Mouse (Mus musculus) stomach, postnatal 0 days (tissue): Measurements from ENCODE around the gene Pmf1. TPM values are rescaled to one million over a fixed set of nuclear protein-coding genes. Genes with fewer than 3 reads are reported as not detected.
A peak's percentile ranks its signal among the peaks of the same experiment; 100 is the strongest.

Experiments used
- ATAC-seq: fragments of 200-750 bp; cut with Nextera tagmentation; 2 replicates; pipeline ENCODE4 v1.8.0; 2017; ENCODE audit not compliant: low FRiP score, low TSS enrichment
- DNase-seq: peaks from one replicate; pipeline ENCODE4 v3.0.0-alpha.2; 2016; ENCODE audit warnings: low spot score
- H3K27ac ChIP-seq: fragments of 300-500 bp; sonication (generic); replicated peaks from 2 replicates; pipeline ENCODE4 v1.5.1; 2014; ENCODE audit warnings: mild to moderate bottlenecking, control low read depth
- H3K27me3 ChIP-seq: fragments of 300-500 bp; sonication (generic); 2 replicates; pipeline ENCODE4 v1.6.1; 2014; ENCODE audit warnings: low read length; ENCODE audit not compliant: control insufficient read depth, insufficient read depth
- H3K36me3 ChIP-seq: fragments of 300-500 bp; sonication (generic); 2 replicates; pipeline ENCODE4 v1.6.1; 2014; ENCODE audit warnings: low read length, mixed read lengths; ENCODE audit not compliant: control insufficient read depth, insufficient read depth
- H3K4me1 ChIP-seq: fragments of 300-500 bp; sonication (generic); replicated peaks from 2 replicates; pipeline ENCODE4 v1.6.1; 2014; ENCODE audit warnings: antibody characterized with exemption; ENCODE audit not compliant: control insufficient read depth, insufficient read depth
- H3K4me2 ChIP-seq: fragments of 300-500 bp; sonication (generic); replicated peaks from 2 replicates; pipeline ENCODE4 v1.6.1; 2014; ENCODE audit warnings: low read depth, mild to moderate bottlenecking, control low read depth, moderate library complexity
- H3K4me3 ChIP-seq: fragments of 300-500 bp; sonication (generic); 2 replicates; pipeline ENCODE4 v1.5.1; 2014; ENCODE audit warnings: low read depth, low read length, control low read depth
- H3K9ac ChIP-seq: fragments of 300-500 bp; sonication (generic); 2 replicates; pipeline ENCODE4 v1.6.1; 2014; ENCODE audit warnings: mild to moderate bottlenecking, low read length, control low read depth, mixed read lengths
- H3K9me3 ChIP-seq: fragments of 300-500 bp; sonication (generic); 2 replicates; pipeline ENCODE4 v1.6.1; 2016; ENCODE audit warnings: low read length; ENCODE audit not compliant: control insufficient read depth
- CTCF ChIP-seq: IDR thresholded peaks from 2 replicates; pipeline ENCODE4 v1.5.1; 2016; ENCODE audit warnings: antibody characterized with exemption, low read depth, mild to moderate bottlenecking, moderate library complexity
- EP300 ChIP-seq: optimal IDR thresholded peaks from 2 replicates; pipeline ENCODE3; 2016; ENCODE audit warnings: antibody characterized with exemption
- WGBS: fragments of 180-500 bp; shearing (Covaris S2); extraction: QIAGEN DNeasy Blood & Tissue Kit; methylation state at CpG from one replicate; pipeline ENCODE4 v1.1.7; 2014; 5-methylcytosine and 5-hydroxymethylcytosine counted together
- microRNA-seq: library from miRNA; unstranded; fragments of <30 nt; microRNA quantifications from one replicate; pipeline ENCODE4, GENCODE M21; 2016
- polyA plus RNA-seq: library from polyadenylated mRNA; unstranded; fragments of >200 nt; fragmentation: Nextera tagmentation; extraction: Ambion mirVana; gene quantifications from 2 replicates; pipeline ENCODE4 v1.2.1, GENCODE M21; 2015

The Pmf1 gene
- polyA plus RNA-seq, 1 experiment from 2014 or later = 58.1 TPM

DNA sequence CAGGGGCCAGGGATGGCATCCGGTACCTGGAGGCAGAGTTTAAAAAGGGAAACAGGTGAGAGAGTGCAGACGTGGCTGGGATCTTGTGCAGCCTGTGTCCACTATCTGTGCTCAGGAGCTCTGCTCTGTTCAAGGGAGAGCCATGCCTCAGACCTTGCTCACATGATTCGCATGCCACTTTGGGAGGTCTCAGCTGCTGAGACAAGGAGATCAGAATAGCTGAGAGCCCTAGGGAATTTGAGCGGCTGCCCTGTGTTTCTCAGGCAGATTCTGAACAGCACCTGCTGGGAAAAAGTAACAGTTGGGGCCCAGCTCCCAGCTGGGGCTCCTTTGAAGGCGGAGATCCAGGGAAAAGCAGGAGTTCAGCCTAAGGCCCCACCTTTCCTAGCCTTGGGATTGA, 50.5 kb downstream of the Pmf1 start:
- peaks cover 65% of the 10 kb centered on the region for H3K36me3 ChIP-seq
- H3K9me3 ChIP-seq = no peaks in the 10 kb centered on the region
- no peaks in the 10 kb centered on the region for H3K27me3 ChIP-seq
- ATAC-seq (no peak), DNase-seq (no peak)
- no peak overlapping the region for H3K27ac ChIP-seq
- no peak overlapping the region for H3K9ac ChIP-seq
- no peak overlapping the region for H3K4me2 ChIP-seq
- no peak for TF ChIP-seq EP300
- no peak for TF ChIP-seq CTCF
- 65% methylated on average over 5 of the region's 5 CpGs for WGBS
- H3K4me3 ChIP-seq = no peak overlapping the region
- peaks cover 2% of the 10 kb centered on the region; the same call in 1 of the 2 replicates for H3K4me1 ChIP-seq

DNA sequence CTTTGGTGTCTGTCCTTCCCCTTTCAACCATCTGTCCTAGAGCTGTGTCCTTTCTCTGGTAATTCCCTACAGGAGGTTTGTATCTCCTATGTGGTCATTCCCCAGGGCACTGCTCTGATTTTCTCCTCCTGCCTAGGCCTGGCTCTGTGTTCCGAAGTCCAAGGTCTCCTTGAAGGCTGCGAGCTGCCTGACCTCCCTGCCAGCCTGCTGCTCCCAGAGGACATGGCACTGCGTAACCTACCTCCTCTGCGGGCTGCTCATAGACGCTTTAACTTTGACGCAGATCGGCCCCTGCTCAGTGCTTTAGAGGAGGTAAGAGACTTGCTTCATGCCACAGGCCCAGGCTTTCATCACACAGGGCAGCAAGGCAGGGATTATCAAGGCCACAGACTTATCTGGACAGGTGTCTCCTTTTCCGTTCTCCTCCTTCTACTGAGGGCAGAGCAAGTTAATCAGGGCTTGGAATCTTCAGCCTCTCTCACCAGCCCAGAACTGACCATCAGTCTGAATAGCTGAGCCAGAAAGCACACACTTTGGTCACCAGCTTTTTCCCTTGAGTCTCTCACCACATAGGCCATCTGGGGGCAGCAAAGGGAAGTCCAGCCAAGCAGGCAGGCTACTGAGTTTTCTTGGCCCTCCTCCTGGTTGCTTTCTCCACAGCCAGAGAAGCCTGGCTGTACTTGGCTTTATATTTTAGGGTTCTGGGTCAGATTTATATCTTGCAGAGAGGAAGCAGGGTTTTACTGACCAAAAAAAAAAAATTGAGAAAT, 55.5 kb downstream of the Pmf1 start:
- TF ChIP-seq CTCF = peak; percentile 49
- no peak for TF ChIP-seq EP300
- Histone ChIP-seq H3K27ac (no peak overlapping the region), H3K9me3 (no peaks in the 10 kb centered on the region), H3K4me3 (no peak overlapping the region), H3K4me1 (no peaks in the 10 kb centered on the region), H3K9ac (no peak overlapping the region), H3K36me3 (peaks cover 82% of the 10 kb centered on the region), H3K27me3 (no peaks in the 10 kb centered on the region), H3K4me2 (no peak overlapping the region)
- 94% methylated on average over 8 of the region's 8 CpGs for WGBS
- ATAC-seq = no peak
- no peak for DNase-seq

DNA sequence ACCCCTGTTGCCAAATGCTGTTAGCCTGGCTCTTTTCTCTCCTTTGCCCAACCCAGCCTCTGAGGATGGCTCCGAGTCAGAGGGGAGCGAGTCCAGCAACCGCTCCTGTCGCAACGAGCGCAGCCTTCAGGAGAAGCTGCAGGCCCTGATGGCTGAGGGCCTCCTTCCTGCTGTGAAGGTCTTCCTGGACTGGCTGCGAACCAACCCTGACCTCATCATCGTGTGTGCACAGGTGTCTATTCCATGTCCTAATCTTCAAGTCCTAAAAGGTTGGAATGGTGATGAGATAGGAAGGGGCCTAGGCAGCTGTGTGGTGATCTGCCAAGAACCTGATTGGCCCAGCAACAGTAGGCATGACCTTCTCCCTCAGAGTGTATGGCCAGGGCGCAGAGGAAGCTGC, 57.2 kb downstream of the Pmf1 start:
- TF ChIP-seq CTCF = no peak
- TF ChIP-seq EP300 = no peak
- H3K36me3 ChIP-seq = peaks cover 76% of the 10 kb centered on the region

DNA sequence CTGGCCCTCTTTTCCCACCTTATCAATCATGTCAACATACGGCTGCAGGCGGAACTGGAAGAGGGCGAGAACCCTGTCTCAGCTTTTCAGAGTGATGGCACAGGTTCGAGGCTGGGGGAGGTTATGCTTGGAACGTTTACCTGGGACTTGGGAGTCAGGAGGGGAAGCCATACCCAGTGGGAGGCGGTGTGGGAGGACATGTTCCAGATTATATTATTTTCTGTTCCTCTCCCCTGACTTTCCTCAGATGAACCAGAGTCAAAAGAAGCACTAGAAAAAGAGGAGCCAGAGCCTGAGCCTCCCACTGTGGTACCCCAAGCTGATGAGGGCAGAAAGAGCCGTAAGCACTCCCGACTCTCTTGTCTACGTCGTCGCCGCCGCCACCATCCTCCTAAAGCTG, 59.4 kb downstream of the Pmf1 start:
- ATAC-seq = no peak
- 82% methylated on average over 13 of the region's 13 CpGs for WGBS
- TF ChIP-seq EP300 (no peak), CTCF (no peak)
- no peak overlapping the region for H3K4me3 ChIP-seq
- H3K9ac ChIP-seq = no peak overlapping the region
- DNase-seq = no peak
- H3K27ac ChIP-seq = no peak overlapping the region
- no peak overlapping the region for H3K4me2 ChIP-seq
- no peaks in the 10 kb centered on the region for H3K27me3 ChIP-seq
- H3K36me3 ChIP-seq = peaks cover 75% of the 10 kb centered on the region
- no peaks in the 10 kb centered on the region for H3K9me3 ChIP-seq
- no peaks in the 10 kb centered on the region for H3K4me1 ChIP-seq

More for the DNA sequence above, 57.2 kb downstream of the Pmf1 start:
- Histone ChIP-seq H3K4me2 (no peak overlapping the region), H3K9ac (no peak overlapping the region), H3K4me3 (no peak overlapping the region), H3K27me3 (no peaks in the 10 kb centered on the region), H3K27ac (no peak overlapping the region), H3K9me3 (no peaks in the 10 kb centered on the region), H3K4me1 (no peaks in the 10 kb centered on the region)
- DNase-seq (no peak), ATAC-seq (no peak)
- 82% methylated on average over 9 of the region's 9 CpGs for WGBS

Small RNAs within 50 kb of the gene (microRNA-seq; reads per million reads assigned to microRNA genes)
- not detected for gene Mir7011

Other genes starting within 250 kb of the Pmf1 start
- 19.4 and 27.0 TPM in 2 replicates for gene Rhbg, start 155.6 kb downstream of the Pmf1 start, polyA plus RNA-seq
- gene Gm38392, start 123.1 kb downstream of the Pmf1 start, polyA plus RNA-seq = 0.36 and 2.0 TPM in 2 replicates
- 9.1 and 9.3 TPM in 2 replicates for gene Tsacc, start 113.3 kb downstream of the Pmf1 start, polyA plus RNA-seq
- 230 and 233 TPM in 2 replicates for gene Cct3, start 113.2 kb downstream of the Pmf1 start, polyA plus RNA-seq
- 161 and 166 TPM in 2 replicates for gene Glmp, start 85.3 kb downstream of the Pmf1 start, polyA plus RNA-seq
- 51.9 and 54.1 TPM in 2 replicates for gene Tmem79, start 74.2 kb downstream of the Pmf1 start, polyA plus RNA-seq
- 15.9 and 19.0 TPM in 2 replicates for gene Smg5, start 74.1 kb downstream of the Pmf1 start, polyA plus RNA-seq
- 12.3 and 16.2 TPM in 2 replicates for gene Paqr6, start 45.7 kb downstream of the Pmf1 start, polyA plus RNA-seq
- gene Bglap3, start 37.6 kb downstream of the Pmf1 start, polyA plus RNA-seq = 199 and 225 TPM in 2 replicates
- 20.1 and 24.9 TPM in 2 replicates for gene Bglap2, start 31.6 kb downstream of the Pmf1 start, polyA plus RNA-seq
- gene Bglap, start 25.9 kb downstream of the Pmf1 start, polyA plus RNA-seq = 0.64 TPM in 1 of 2 replicates, not detected in the other
- 9.7 and 9.8 TPM in 2 replicates for gene Slc25a44, start 14.8 kb upstream of the Pmf1 start, polyA plus RNA-seq
- 27.9 and 32.7 TPM in 2 replicates for gene Sema4a, start 50.9 kb upstream of the Pmf1 start, polyA plus RNA-seq
- 250 and 267 TPM in 2 replicates for gene Lmna, start 99.6 kb upstream of the Pmf1 start, polyA plus RNA-seq
- gene Mex3a, start 122.1 kb upstream of the Pmf1 start, polyA plus RNA-seq = 3.3 and 3.4 TPM in 2 replicates
- gene Rab25, start 138.0 kb upstream of the Pmf1 start, polyA plus RNA-seq = 252 and 271 TPM in 2 replicates
- gene Lamtor2, start 142.7 kb upstream of the Pmf1 start, polyA plus RNA-seq = 154 and 157 TPM in 2 replicates
- 19.5 and 21.8 TPM in 2 replicates for gene Ubqln4, start 143.4 kb upstream of the Pmf1 start, polyA plus RNA-seq
- gene Ssr2, start 165.5 kb upstream of the Pmf1 start, polyA plus RNA-seq = 257 and 271 TPM in 2 replicates
- 29.0 and 33.0 TPM in 2 replicates for gene Arhgef2, start 195.6 kb upstream of the Pmf1 start, polyA plus RNA-seq
- gene Rxfp4, start 242.8 kb upstream of the Pmf1 start, polyA plus RNA-seq = 0.07 TPM in 1 of 2 replicates, not detected in the other